Mouse (Mus musculus): Measurements from ENCODE around the gene Spata13. TPM values are rescaled to one million over a fixed set of nuclear protein-coding genes. Genes with fewer than 3 reads are reported as not detected.

The Spata13 gene
- polyA plus RNA-seq, 1 experiment from 2014 or later, result 14.0 TPM

DNA sequence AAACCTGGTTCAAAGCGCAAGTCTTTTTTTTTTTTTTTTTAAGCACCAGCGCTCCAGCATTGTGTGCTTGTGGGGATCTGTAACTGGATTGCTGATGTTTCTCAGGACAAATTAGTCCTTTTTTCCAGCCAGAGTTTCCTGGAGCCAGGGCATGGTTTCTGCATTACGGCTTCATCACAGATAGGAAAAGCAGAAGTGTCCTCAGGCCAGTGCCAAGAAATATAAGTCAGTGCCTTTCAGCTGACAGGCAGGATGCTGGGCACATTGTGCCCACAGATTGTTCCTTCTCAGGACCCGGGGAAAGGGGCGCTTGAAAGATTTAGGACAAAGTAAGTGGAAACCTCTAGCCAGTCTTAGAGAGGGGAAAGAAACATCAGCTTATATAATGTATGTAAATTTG lies 129.9 kb downstream of the Spata13 start:
- no peaks in the 10 kb centered on the region for H3K4me1 ChIP-seq (ENCODE audit: insufficient read depth)
- TF ChIP-seq EP300 (IDR thresholded peaks at IDR 0.05; ENCODE audit: low read depth) (no peak), CTCF (IDR thresholded peaks at IDR 0.05; ENCODE audit: low read depth) (no peak)
- no peak overlapping the region for H3K9ac ChIP-seq (replicated peaks)
- DNase-seq (no peak), ATAC-seq (no peak)
- no peaks in the 10 kb centered on the region for H3K27me3 ChIP-seq (ENCODE audit: insufficient read depth, low read length)
- 66% methylated on average over 5 of the region's 5 CpGs for WGBS (ENCODE audit: insufficient replicate concordance)
- no peak overlapping the region for H3K4me2 ChIP-seq (ENCODE audit: low read depth, low read length)
- no peak overlapping the region for H3K27ac ChIP-seq (ENCODE audit: low read depth)
- no peaks in the 10 kb centered on the region for H3K9me3 ChIP-seq (ENCODE audit: low read length)
- no peak overlapping the region for H3K4me3 ChIP-seq (ENCODE audit: low read depth, low read length)
- peaks cover 36% of the 10 kb centered on the region for H3K36me3 ChIP-seq (replicated peaks; ENCODE audit: insufficient read depth, low read length)

DNA sequence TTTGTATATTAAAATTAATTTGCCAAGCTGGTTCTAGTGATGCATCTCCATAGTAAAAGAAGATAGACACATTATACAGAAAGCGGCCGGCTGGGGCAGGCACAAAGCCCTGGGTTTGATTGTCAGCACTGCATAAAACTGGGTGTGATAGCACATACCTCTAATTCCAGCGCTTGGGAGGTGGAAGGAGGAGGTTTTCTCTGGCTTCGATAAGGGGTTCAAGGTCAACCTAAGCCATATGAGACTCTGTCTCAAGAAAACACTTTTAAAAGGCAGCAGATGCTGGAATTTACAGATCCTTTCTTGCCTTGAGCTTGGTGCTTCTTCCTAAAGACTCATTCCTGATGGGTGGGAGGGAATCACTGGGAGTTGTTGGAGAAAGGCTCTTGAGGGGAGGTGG lies 130.7 kb downstream of the Spata13 start:
- no peak for DNase-seq
- ATAC-seq, result no peak
- Histone ChIP-seq H3K9me3 (ENCODE audit: low read length) (no peaks in the 10 kb centered on the region), H3K4me3 (ENCODE audit: low read depth, low read length) (no peak overlapping the region), H3K9ac (replicated peaks) (no peak overlapping the region), H3K36me3 (replicated peaks; ENCODE audit: insufficient read depth, low read length) (peaks cover 28% of the 10 kb centered on the region), H3K27me3 (ENCODE audit: insufficient read depth, low read length) (no peaks in the 10 kb centered on the region), H3K27ac (ENCODE audit: low read depth) (peak overlapping the region; percentile 51; the same call in 1 of the 2 replicates), H3K4me1 (ENCODE audit: insufficient read depth) (no peaks in the 10 kb centered on the region), H3K4me2 (ENCODE audit: low read depth, low read length) (no peak overlapping the region)
- TF ChIP-seq EP300 (IDR thresholded peaks at IDR 0.05; ENCODE audit: low read depth) (no peak), CTCF (IDR thresholded peaks at IDR 0.05; ENCODE audit: low read depth) (no peak)
- 88% methylated on average over 4 of the region's 4 CpGs for WGBS (ENCODE audit: insufficient replicate concordance)

DNA sequence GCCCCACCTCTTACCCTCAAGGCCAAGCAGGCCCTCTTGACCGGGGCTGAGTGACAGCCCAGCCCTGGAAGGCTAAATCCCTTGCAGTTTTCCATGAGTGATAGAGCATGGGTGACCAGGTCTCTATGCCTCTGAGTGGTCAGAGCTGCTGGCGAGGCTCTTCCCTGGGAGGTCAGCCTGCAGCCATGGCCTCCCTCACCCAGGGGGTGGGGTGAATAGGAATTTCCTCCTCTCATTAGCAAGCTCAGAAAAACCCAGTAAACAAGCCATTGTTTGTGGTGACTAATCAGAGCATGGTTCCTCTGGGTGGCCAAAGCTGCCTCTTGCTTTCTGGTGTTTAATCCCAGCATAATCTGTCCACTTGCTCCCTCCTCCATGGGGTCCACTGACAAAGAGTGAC lies 131.2 kb downstream of the Spata13 start:
- H3K36me3 ChIP-seq (replicated peaks; ENCODE audit: insufficient read depth, low read length), result peaks cover 26% of the 10 kb centered on the region
- H3K27ac ChIP-seq (ENCODE audit: low read depth), result peak overlapping the region; percentile 51; the same call in 1 of the 2 replicates
- DNase-seq (no peak), ATAC-seq (peak; percentile 63)
- no peaks in the 10 kb centered on the region for H3K27me3 ChIP-seq (ENCODE audit: insufficient read depth, low read length)
- H3K4me2 ChIP-seq (ENCODE audit: low read depth, low read length), result no peak overlapping the region
- TF ChIP-seq EP300 (IDR thresholded peaks at IDR 0.05; ENCODE audit: low read depth), result no peak
- no peak for TF ChIP-seq CTCF (IDR thresholded peaks at IDR 0.05; ENCODE audit: low read depth)
- no peak overlapping the region for H3K4me3 ChIP-seq (ENCODE audit: low read depth, low read length)
- no peak overlapping the region for H3K9ac ChIP-seq (replicated peaks)
- no peaks in the 10 kb centered on the region for H3K4me1 ChIP-seq (ENCODE audit: insufficient read depth)
- no peaks in the 10 kb centered on the region for H3K9me3 ChIP-seq (ENCODE audit: low read length)
- 46% methylated on average over 2 of the region's 2 CpGs for WGBS (ENCODE audit: insufficient replicate concordance)

DNA sequence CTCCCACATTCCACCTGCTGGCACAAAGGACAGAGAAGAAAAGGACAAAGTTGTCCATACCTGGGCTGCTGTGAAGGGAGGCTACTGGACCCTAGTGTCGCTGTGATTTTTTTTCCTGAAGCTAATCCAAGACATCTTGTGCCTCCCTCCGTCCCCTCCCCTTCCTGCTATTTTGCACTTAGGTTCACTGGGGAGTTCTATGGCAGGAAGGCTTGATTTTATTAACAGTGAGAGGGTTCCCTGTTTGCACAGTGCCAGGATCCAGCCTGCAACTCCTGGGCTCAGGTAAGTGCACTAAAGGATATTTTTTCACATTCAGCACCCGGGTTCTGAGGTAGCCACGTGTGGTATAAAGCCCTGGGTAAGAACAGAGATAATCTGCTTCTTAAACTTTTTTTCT lies 134.1 kb downstream of the Spata13 start, which contains the start of gene C1qtnf9:
Gene C1qtnf9, plus strand, starts transcription at position 251 of the 400 bp plus-strand sequence.
- WGBS (ENCODE audit: insufficient replicate concordance), result 58% methylated on average over 4 of the region's 4 CpGs
- no peaks in the 10 kb centered on the region for H3K9me3 ChIP-seq (ENCODE audit: low read length)
- ATAC-seq (no peak), DNase-seq (no peak)
- H3K4me3 ChIP-seq (ENCODE audit: low read depth, low read length), result no peak within 1 kb of the TSS
- no peaks in the 10 kb centered on the region for H3K27me3 ChIP-seq (ENCODE audit: insufficient read depth, low read length)
- TF ChIP-seq EP300 (IDR thresholded peaks at IDR 0.05; ENCODE audit: low read depth) (no peak), CTCF (IDR thresholded peaks at IDR 0.05; ENCODE audit: low read depth) (no peak)
- H3K27ac ChIP-seq (ENCODE audit: low read depth), result no peak within 1 kb of the TSS
- no peak within 1 kb of the TSS for H3K4me2 ChIP-seq (ENCODE audit: low read depth, low read length)
- no peak within 1 kb of the TSS for H3K9ac ChIP-seq (replicated peaks)
- H3K36me3 ChIP-seq (replicated peaks; ENCODE audit: insufficient read depth, low read length), result peaks cover 5% of the 10 kb centered on the region; the same call in 1 of the 2 replicates
- H3K4me1 ChIP-seq (ENCODE audit: insufficient read depth), result 0 out of 2 replicates have a peak, but pooled peaks cover 2% of the 10 kb centered on the region

- Histone ChIP-seq H3K27me3 (ENCODE audit: insufficient read depth, low read length) (no peaks in the 10 kb centered on the region), H3K9ac (replicated peaks) (no peak overlapping the region), H3K36me3 (replicated peaks; ENCODE audit: insufficient read depth, low read length) (no peaks in the 10 kb centered on the region), H3K4me1 (ENCODE audit: insufficient read depth) (0 out of 2 replicates have a peak, but pooled peaks cover 2% of the 10 kb centered on the region), H3K4me2 (ENCODE audit: low read depth, low read length) (no peak overlapping the region), H3K4me3 (ENCODE audit: low read depth, low read length) (no peak overlapping the region), H3K9me3 (ENCODE audit: low read length) (no peaks in the 10 kb centered on the region), H3K27ac (ENCODE audit: low read depth) (no peak overlapping the region)
- DNase-seq, result no peak
- no peak for ATAC-seq
- no peak for TF ChIP-seq CTCF (IDR thresholded peaks at IDR 0.05; ENCODE audit: low read depth)
- no peak for TF ChIP-seq EP300 (IDR thresholded peaks at IDR 0.05; ENCODE audit: low read depth)
- 56% methylated on average over 6 of the region's 6 CpGs for WGBS (ENCODE audit: insufficient replicate concordance)
Observed at GRCm38 (mm10) chr14:60769340-60769739, 135.5 kb downstream of the Spata13 start.

- WGBS (ENCODE audit: insufficient replicate concordance), result 69% methylated on average over 6 of the region's 6 CpGs
- H3K4me2 ChIP-seq (ENCODE audit: low read depth, low read length), result no peak overlapping the region
Observed at GRCm38 (mm10) chr14:60770594-60770993, 136.8 kb downstream of the Spata13 start.

More at GRCm38 (mm10) chr14:60770594-60770993, 136.8 kb downstream of the Spata13 start:
- Histone ChIP-seq H3K36me3 (replicated peaks; ENCODE audit: insufficient read depth, low read length) (no peaks in the 10 kb centered on the region), H3K4me1 (ENCODE audit: insufficient read depth) (0 out of 2 replicates have a peak, but pooled peaks cover 2% of the 10 kb centered on the region), H3K4me3 (ENCODE audit: low read depth, low read length) (no peak overlapping the region), H3K9ac (replicated peaks) (no peak overlapping the region), H3K9me3 (ENCODE audit: low read length) (no peaks in the 10 kb centered on the region), H3K27me3 (ENCODE audit: insufficient read depth, low read length) (no peaks in the 10 kb centered on the region), H3K27ac (ENCODE audit: low read depth) (no peak overlapping the region)
- DNase-seq (no peak), ATAC-seq (no peak)
- TF ChIP-seq CTCF (IDR thresholded peaks at IDR 0.05; ENCODE audit: low read depth), result no peak
- no peak for TF ChIP-seq EP300 (IDR thresholded peaks at IDR 0.05; ENCODE audit: low read depth)
